Mouse (Mus musculus): Measurements from ENCODE around the gene Cdh8. TPM values are rescaled to one million over a fixed set of nuclear protein-coding genes. Genes with fewer than 3 reads are reported as not detected.

The Cdh8 gene
- total RNA-seq (2021) = not detected
- long read RNA-seq, experiment 1 = 0 reads
- long read RNA-seq, experiment 2 = 0 reads

- no peak for DNase-seq
These were observed at the start of gene Cdh8 for GRCm38 (mm10) chr8:99415966-99416781. Gene Cdh8 (minus strand): TSS chr8:99416471.

GRCm38 (mm10) chr8:99446506-99446905 is 30.2 kb upstream of the Cdh8 start:
- no peak for DNase-seq

DNA sequence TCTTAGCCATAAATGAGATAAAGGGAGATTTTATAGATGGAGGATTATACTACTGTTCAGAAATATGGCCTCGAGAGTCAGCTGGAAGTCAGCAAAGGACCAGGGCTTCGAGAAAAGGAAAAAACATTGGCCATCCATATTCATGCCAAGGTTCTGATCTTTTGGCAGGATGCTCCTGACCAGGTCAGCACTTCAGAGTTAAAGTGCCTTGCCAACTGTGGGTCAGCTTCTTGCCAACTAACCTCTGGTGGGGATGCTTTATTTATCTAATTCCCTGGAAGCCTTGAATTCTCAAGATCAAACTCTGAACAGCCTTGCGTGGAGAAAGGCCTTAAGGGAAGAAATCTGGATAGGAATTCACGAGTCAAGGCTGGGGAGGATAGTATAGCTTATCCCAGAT is 9.6 kb upstream of the Cdh8 start:
- no peak for DNase-seq

GRCm38 (mm10) chr8:99421516-99421915 is 5.2 kb upstream of the Cdh8 start:
- no peak for DNase-seq

DNA sequence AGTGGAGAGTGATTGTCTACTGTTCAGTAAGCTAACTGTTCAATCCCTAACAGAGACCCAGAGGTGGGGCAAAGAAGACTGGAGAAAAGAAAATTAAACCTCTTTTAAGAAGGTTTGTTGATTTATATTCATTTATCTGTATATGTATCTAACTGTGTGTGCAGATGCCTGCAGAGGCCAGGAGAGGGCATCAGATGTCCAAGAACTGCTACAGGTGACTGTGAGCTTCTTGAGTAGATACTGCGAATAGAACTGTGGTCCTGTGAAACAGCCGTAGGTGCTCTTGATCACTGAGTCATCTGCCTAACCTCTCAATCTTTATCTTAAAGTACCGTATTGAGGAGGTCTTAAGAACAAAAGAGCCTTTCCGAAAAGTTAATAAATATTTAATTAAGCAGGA is 3.5 kb upstream of the Cdh8 start:
- DNase-seq = no peak

- no peak for DNase-seq
These were observed 1.2 kb upstream of the Cdh8 start for GRCm38 (mm10) chr8:99417456-99417855.

- DNase-seq = no peak
These were observed 950 bp downstream of the Cdh8 start for GRCm38 (mm10) chr8:99415076-99415965.

DNA sequence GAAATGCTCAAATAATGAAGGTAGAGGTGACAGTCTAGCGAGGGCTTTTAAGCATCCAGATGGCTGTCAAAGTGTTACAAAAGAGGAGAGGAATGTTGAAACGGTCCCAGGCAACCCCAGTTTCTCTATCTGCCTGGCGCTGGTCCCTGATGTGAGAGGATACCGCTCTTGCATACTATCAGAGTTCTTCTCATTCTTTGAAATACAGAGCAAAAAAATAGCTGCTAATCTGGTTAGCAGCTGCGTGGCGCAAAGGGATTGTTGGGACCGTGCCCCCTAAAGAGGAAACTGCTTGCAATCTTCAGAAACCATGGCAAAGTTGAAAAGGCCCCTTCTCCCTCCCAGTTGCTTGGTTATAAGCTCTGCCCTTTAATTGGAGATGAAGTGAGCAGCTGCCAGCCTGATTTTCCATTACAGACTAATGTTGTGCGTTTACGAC is 1.8 kb downstream of the Cdh8 start:
- no peak for DNase-seq

- DNase-seq = no peak
These were observed 2.3 kb downstream of the Cdh8 start for GRCm38 (mm10) chr8:99413877-99414482.

- DNase-seq = no peak
These were observed 22.4 kb downstream of the Cdh8 start for GRCm38 (mm10) chr8:99393908-99394307.

DNA sequence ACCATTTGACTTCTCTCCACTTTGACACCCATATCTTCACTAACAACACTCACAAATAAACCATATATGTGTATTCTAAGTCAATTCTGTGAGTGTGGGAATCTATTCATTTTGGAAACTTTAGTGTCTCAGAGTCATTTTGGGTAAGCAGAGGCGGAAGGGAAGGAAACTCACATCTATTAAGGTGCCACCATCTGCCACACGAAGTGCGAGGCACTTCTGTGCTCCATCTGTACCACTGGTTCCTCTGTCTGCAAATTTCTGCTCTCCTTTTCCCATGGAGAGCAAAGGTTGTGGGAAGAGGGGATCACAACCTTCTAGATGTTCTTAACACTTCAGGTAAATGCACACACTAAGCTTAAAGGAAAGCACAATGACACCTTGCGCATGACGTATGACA is 46.2 kb downstream of the Cdh8 start:
- DNase-seq = no peak

DNA sequence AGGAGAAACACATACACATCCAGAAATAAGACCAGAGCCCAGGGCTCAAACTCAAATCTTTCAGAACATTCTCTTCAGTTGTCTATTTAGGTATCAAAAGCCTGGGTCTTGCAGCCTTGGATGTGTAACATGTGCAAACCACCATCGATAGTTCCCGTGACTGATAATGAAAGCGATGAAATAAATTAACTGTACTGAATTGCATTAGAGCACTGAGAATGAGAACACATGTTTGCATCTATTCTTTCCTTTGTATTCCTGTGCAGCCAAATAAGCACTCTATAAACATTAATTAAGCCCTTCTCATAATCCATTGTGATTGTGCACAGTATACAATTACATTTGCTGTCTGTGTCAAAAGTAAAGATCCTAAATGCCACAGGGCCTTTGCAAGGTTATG is 47.1 kb downstream of the Cdh8 start:
- DNase-seq = no peak

GRCm38 (mm10) chr8:99368449-99368848 is 47.8 kb downstream of the Cdh8 start:
- DNase-seq = no peak

DNA sequence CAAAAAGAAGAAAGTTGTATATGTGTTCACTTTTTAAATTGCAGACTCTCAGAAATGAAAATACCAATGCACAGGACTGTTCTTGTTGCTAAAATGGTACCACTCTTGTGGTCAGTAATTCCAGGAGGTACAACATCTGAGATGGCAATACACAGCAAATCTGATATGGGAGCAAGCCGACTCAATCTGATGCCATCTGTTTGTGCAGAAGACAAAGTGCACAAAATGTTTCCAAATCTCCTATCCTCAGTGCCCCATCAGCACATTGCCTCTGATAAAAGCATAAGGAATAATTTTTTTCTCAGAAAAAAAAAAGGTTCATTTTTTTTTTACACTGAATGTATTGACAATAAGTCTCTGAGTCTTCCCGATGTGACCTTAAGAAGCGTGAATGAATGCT is 62.3 kb downstream of the Cdh8 start:
- DNase-seq = no peak

- DNase-seq = no peak
These were observed 63.0 kb downstream of the Cdh8 start for GRCm38 (mm10) chr8:99353221-99353620.

DNA sequence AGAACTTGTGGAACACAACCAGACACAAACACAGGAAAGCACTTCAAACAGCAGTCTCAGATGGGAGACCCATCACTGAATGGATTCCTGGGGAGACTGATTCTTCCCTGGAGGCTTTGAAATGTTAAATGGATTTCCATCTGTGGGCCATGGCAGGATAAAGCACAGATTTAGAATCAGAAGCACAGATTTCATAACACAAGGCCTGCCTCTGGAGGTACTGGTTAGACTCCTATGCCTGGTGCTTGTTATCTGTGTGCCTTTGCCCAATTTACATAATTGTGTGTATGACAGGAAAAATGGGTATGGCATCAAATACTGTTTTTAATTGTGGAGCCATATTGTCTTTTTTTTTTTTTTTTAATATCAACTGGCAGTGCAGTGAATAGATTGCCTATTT is 66.8 kb downstream of the Cdh8 start:
- no peak for DNase-seq

DNA sequence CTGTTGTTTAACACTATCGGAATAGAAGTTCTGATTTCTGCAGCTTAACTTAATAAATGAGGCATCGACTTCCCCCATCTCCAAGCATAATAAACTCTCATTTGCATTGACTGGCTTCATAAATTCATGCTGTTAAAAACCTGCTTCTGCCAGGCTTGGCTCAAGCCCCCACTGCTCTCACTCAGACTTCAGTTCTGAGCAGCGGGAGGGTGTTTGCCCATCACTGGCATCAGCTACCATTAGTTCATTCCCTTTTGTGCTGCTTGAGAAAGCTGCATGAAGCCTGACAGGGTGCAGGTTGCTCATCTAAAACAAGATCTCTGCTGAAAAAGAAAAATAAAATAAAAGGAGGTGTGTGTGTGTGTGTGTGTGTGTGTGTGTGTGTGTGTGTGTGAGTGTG is 67.7 kb downstream of the Cdh8 start:
- DNase-seq = no peak

DNA sequence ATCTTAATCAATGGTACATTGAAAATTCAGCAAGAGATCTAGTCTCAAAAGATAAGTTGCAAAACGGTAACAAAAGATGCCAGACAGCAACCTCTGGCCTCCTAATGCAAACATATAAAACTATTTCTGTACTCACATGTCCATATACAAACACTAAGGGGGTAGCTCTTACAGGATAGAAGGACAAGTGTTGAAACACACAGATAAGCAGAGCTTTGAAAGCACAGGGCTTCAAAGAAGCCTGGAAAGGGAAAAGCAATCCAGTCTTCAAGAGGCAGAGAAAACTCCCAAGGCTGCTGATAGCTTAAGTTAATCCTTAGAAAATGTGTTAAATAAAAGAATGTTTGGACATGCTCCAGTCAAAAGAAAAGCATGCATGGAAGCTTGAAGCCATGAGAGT is 77.0 kb downstream of the Cdh8 start:
- no peak for DNase-seq

GRCm38 (mm10) chr8:99327559-99327958 is 88.7 kb downstream of the Cdh8 start:
- no peak for DNase-seq

GRCm38 (mm10) chr8:99314561-99314960 is 101.7 kb downstream of the Cdh8 start:
- DNase-seq = no peak

GRCm38 (mm10) chr8:99304184-99304583 is 112.1 kb downstream of the Cdh8 start:
- no peak for DNase-seq

DNA sequence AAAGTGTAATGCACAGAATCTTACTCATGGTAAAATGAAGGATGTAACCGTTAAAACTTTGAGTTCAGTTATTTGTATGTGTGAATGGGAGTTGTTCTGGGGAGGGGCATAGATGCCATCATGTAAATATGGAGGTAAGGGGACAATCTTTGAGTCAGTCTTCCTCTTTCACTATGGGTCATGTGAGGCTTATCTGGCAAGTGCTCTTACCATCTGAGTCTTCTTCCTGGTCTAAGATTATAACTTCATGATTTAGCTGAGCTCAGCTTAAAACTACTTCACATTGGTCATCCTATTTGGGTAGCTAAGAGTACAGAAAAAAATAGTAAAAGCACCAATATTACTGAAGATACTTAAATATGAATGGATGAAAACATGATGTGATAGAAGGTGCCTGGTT is 126.1 kb downstream of the Cdh8 start:
- DNase-seq = no peak

DNA sequence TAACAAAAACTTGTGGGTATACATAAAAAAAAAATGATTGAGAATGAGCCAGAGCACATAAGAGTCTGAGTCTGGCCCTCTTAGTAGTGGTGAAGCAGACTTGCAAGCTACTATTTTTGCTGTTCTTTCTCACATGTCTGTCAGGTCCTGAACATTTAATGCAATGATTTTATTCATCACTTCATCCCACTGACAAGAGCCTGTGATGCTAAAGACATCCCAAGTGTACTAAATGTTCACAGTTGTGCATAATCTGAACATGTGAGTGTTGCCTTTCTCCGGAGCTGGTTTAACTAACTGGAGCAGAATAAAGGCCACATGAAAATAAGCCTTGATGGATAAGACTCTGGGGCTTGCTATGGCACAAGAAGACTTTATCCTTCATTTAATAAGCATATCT is 131.2 kb downstream of the Cdh8 start:
- DNase-seq = no peak

Measured in gastrocnemius, postnatal 25 days (tissue).